Mouse (Mus musculus) erythroblast, embryonic 14.5 days (primary cell): Measurements from ENCODE around the gene Chd5.

Experiments used
- GATA1 ChIP-seq: IDR thresholded peaks from 2 replicates; pipeline ENCODE4 v1.6.1; 2012; ENCODE audit warnings: low read length, inconsistent platforms, mixed read lengths
- TAL1 ChIP-seq: IDR thresholded peaks from 3 replicates; pipeline ENCODE4 v1.6.1; 2012; ENCODE audit warnings: low read length, inconsistent platforms, mixed read lengths

DNA sequence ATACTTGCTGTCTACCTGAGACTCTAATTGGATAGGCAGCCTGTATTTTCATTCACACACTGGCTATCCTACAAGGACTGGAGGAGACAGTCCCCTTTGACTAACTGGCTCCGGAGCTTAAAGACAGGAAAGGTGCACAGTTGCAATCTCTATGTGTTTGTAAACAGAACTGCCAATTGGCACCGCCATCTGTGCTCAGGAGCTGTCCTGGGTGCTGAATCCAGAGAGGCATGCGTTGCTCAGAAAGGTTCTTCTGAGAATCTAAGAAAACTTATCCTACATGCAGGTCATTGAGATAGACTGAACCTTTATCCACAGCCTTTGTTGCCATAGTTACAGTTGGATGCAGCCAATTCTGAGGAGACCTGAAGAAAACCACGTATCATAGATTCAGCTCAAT lies 85.9 kb downstream of the Chd5 start:
- no peak for TF ChIP-seq TAL1
- no peak for TF ChIP-seq GATA1
